Mouse (Mus musculus): ENCODE data around the gene Nfu1.
A peak's percentile ranks its signal among the peaks of the same experiment; 100 is the strongest.

Gene Nfu1

DNA sequence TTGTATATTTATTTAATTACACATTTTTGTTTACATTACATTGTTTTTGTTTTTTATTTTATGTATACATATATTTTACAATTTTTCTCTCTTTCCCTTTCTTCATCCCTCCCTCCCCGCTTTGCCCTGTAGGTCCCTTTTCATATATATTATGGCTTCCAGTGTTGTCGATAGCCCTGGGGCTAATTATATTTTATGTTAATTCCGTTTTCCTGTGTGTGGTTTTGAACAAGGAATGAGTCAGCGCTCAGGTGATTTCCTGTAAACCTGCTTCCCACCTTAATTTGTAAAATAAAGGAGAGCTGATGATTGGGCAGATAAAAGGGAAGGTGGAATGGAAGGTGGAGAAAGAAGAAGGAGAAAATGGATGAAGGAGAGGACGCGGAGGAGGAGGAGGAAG lies at the start of gene Nfu1:
Gene Nfu1, plus strand, starts transcription at position 350 of the 400 bp plus-strand sequence.
- no peak for DNase-seq

GRCm38 (mm10) chr6:86963987-86964685 lies 44.9 kb upstream of the Nfu1 start:
- DNase-seq: no peak

GRCm38 (mm10) chr6:86967166-86967565 lies 41.9 kb upstream of the Nfu1 start:
- DNase-seq: no peak

DNA sequence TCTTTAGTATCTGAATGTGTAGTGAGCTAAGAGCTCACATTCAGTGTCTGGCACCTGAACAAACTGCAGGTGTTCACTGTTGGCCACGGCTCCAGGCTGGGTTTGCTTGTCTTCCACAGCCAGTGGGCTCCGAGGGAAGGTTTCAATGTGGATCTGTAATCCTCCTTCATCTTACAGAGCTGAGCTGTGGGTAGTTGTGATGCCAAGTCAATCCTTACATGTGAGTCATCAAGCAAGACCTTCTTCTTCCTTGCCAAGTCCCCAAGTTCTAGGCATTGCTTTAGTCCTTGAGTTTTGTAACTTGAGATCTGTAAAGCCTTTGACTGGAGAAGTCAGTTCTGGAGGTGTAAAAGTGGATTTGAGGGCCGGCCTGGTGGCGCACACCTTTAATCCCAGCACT lies 35.1 kb upstream of the Nfu1 start:
- DNase-seq: no peak

DNA sequence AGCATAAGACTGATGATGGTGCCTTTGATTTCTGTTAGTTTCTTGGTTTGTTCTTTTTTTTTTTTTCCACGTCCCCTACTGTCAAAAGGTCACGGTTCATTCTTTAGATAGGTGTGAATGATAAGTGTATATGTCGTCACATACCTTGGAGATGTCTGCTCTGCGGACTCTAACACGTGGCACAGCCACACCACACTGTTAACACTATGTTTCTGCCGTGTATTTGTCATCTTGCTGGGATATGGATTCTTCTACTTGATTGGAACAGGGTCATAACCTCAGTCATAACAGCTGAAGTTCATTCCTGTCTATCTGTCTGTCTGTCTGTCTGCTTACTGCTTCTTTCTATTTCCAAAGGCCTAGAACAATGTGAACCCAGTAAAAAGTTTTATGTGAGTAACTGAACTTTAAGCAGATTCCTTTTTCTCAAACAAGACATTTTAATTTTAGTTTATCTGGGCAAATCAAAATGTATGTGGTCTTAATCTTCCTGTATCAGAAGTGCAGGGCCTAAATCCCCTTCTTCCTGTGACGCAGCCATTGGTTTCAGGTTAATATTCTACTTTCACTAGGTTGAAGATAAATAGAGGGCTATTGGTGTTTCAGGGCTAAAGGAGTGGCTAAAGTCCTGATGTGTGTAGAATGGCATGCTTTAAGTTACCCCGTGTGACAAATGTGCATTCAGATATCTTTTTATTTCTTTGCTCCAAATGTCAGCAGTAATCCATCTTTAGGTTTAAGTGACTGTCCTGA lies 30.7 kb upstream of the Nfu1 start:
- DNase-seq: no peak

DNA sequence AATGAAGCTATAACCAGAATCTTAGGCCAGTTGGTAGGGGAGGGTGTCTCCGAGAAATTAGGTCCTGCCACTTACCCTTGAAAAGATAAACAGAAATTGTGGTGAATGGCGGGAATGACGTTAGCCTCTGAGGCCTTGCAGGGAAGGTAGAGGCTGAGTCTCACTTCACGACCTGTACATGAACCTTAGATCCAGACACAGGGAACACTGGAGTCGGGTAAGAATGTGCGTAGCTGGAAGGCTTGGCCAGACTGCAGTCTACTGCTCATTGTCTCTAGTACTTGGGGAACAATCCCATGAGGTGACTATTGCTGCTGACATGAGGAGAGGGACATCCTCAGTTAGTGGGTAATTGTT lies 30.1 kb upstream of the Nfu1 start:
- no peak for DNase-seq

- no peak for DNase-seq
These were observed 27.8 kb upstream of the Nfu1 start for GRCm38 (mm10) chr6:86981206-86981605.

GRCm38 (mm10) chr6:86985314-86986106 lies 23.5 kb upstream of the Nfu1 start:
- DNase-seq: no peak

- DNase-seq: no peak
These were observed 19.5 kb upstream of the Nfu1 start for GRCm38 (mm10) chr6:86989576-86989975.

GRCm38 (mm10) chr6:86991041-86991440 lies 18.0 kb upstream of the Nfu1 start:
- DNase-seq: no peak

DNA sequence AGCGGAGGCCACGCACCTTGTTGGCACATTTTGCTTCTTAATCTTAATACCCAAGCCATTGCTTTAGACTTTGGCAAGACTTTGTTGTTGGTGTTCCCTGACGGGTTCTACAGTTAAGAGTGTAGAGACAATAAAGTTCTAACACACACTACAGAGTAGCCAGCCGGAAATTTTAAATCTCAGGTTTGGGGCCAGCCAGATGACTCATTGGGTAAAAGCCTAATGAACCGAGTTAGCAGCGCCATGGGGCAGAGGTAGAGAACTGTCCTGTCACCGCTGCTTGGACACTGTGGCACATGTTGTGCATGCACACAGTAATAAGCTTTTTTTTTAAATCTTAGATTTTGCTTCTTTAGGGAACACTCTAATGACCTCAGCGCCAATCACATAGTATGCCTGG lies 16.7 kb upstream of the Nfu1 start:
- DNase-seq: no peak

- DNase-seq: no peak
These were observed 14.8 kb upstream of the Nfu1 start for GRCm38 (mm10) chr6:86994254-86994653.

DNA sequence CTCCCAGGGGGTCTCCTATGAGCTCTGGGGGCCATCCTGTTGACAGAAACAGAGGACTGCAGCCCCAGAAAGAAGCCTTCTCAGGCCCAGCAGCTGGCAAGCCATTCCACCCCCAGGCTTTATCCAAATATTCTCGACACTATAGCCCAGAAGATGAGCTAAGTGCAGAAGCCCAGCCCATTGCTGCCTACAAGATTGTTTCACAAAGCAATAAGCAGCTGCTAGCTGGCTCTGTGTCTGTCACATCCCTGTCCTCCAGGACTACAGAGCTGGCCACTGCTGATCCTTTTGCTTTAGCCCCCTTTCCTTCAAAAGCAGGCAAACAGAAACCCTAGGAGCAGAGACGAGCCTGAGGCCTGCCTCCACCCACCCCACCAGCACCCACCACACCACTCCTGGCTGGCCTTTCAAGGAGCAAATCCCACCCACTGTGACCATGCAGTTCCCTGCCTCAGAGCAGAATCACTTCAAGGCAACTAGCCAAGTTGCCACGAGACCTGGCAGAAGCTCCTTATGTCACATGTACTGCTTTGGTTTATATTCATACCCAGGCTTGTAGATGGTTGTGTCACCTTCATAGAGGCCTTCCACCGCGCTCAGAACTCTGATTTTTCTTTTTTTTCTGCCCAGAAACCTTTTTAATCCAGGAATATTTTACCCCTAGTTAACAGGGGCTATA lies 12.3 kb upstream of the Nfu1 start:
- no peak for DNase-seq

DNA sequence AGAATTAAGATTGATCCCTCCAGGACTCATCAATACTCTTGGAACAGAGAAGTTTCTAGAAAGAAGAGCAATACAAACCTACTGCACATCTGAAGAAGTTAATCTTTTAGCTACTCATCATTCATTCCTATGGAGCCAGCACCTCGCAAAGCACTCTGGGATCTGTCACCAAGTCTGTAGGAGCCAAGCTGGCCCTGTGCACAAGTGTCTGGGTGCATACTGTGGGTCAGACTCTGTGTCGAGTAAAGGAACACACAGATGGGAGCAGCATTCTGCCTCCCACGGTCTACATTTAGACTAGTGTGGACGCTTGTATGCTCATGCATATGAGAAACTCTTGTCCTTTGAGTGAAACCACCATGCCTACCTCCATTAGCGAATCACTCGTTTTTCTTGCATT lies 11.7 kb upstream of the Nfu1 start:
- DNase-seq: no peak

GRCm38 (mm10) chr6:87001995-87002394 lies 7.0 kb upstream of the Nfu1 start:
- DNase-seq: no peak

- peak; percentile 91 to 92 for DNase-seq
These were observed 6.4 kb upstream of the Nfu1 start for GRCm38 (mm10) chr6:87002521-87003055.

DNA sequence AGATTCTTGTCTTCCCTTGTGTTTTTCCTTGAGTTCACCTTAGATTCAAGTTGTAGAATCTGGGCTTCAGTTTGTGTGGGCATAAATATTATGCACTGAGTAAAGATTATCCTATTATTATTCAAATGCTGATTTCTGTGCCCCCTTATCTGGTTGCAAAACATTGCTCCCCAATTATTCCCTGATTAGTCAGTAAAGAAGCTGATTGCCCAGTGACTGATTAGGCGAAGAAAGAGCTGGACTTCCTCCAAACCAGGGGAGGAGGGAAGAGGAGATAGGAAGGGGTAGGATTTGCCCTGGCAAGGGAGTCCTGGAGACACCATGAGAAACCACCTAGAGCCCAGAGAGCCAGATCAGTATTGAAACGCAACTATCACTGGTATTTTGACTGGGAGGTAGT lies 4.9 kb upstream of the Nfu1 start:
- no peak for DNase-seq

GRCm38 (mm10) chr6:87005577-87005976 lies 3.5 kb upstream of the Nfu1 start:
- DNase-seq: no peak

- DNase-seq: peak; percentile 95
These were observed 774 bp downstream of the Nfu1 start for GRCm38 (mm10) chr6:87009692-87010328.

- DNase-seq: peak; percentile 72 to 75
These were observed 7.9 kb downstream of the Nfu1 start for GRCm38 (mm10) chr6:87016916-87017315.

DNA sequence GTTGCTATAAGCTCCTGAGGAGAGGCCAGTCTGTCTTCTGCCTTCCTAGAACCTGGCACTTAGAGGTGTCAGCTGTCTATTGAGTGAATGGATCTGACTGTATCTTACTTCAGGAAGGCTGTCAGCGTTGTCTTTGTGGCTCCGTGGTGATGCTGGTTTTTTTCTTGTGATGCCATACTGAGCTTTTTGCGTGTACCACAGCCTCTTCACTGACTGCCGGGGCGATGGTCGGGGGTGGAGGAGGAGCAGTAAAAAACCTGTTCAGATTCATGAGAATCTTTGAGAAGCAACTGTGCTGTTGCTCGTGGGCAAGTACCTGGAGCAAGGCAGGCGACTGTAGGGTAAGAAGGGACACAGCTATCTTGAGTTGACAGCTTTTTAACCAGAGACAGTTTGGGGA lies 9.8 kb downstream of the Nfu1 start:
- DNase-seq: no peak

GRCm38 (mm10) chr6:87021791-87022190 lies 12.8 kb downstream of the Nfu1 start:
- no peak for DNase-seq

All from B cell, adult 2 months (primary cell).